Mouse (Mus musculus): Measurements from ENCODE around the gene Hoxa11. TPM values are rescaled to one million over a fixed set of nuclear protein-coding genes. Genes with fewer than 3 reads are reported as not detected.

Gene Hoxa11
- polyA plus RNA-seq (2015; fragmentation: Nextera tagmentation; extraction: Ambion mirVana) = 27.9 and 31.8 TPM in 2 replicates

DNA sequence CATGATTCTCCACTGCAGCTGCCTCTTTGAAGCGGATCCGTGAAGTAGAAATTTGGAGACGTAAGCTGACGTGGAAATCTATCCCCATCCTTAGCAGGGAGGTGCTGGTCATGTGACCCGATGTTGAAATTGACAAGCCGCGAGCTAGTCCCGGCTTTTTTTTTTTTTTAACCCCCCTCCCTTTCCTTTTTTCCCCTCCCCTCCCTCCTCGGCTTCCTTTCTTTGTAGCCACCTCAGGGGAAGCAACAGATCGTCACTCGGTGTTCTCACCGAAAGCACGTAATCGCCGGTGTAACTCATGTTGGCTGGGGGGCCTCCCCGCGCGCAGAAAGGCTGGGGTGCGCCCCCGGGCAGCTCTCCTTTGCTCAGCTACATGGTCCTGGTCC, at the start of gene Hoxa11:
Gene Hoxa11 (minus strand): TSS at position 54 of the 386 bp plus-strand sequence.
- no peaks in the 10 kb centered on the region for H3K9me3 ChIP-seq (ENCODE audit: low read length)
- peaks cover 42% of the 10 kb centered on the region for H3K4me1 ChIP-seq (ENCODE audit: insufficient read depth, low read length)
- peak within 1 kb of the TSS; percentile 96 for H3K27ac ChIP-seq (ENCODE audit: low read length)
- H3K27me3 ChIP-seq (ENCODE audit: insufficient read depth, low read length) = 0 out of 2 replicates have a peak, but pooled peaks cover 9% of the 10 kb centered on the region
- peak; percentile 44; the same call in 1 of the 2 replicates for ATAC-seq (ENCODE audit: low FRiP score, low TSS enrichment)
- peaks cover 3% of the 10 kb centered on the region; the same call in 1 of the 2 replicates for H3K36me3 ChIP-seq (ENCODE audit: insufficient read depth, low read length)
- H3K4me3 ChIP-seq (ENCODE audit: low read length) = peak within 1 kb of the TSS; percentile 80
- peak within 1 kb of the TSS; percentile 98 for H3K9ac ChIP-seq (replicated peaks; ENCODE audit: low read length)
- WGBS = 0% methylated on average over 20 of the region's 20 CpGs
- H3K4me2 ChIP-seq (replicated peaks; ENCODE audit: low read depth, low read length) = peak within 1 kb of the TSS; percentile 78

DNA sequence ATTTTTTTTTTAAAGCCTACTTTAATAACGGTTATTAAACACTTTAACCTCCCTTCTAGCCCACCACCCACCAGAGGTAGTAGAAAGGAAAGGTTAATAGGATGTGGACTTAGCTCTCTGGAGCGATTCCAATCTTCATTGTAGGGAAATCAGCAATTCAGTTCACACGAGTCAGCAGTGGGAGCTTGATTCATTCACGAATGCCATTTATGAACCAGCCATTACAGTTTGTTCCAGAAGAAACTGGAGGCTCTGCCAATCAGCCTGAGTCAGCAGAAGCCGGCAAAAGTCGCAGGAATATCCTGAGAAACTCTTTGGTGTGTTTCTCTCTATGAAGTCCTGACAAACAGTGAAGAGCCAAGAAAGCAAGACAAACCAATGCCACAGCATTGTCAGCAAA, 49.0 kb upstream of the Hoxa11 start:
- Histone ChIP-seq H3K4me2 (replicated peaks; ENCODE audit: low read depth, low read length) (no peak overlapping the region), H3K9me3 (ENCODE audit: low read length) (no peaks in the 10 kb centered on the region), H3K9ac (replicated peaks; ENCODE audit: low read length) (no peak overlapping the region), H3K36me3 (ENCODE audit: insufficient read depth, low read length) (no peaks in the 10 kb centered on the region), H3K27ac (ENCODE audit: low read length) (no peak overlapping the region), H3K4me1 (ENCODE audit: insufficient read depth, low read length) (peaks cover 9% of the 10 kb centered on the region), H3K27me3 (ENCODE audit: insufficient read depth, low read length) (peaks cover 44% of the 10 kb centered on the region), H3K4me3 (ENCODE audit: low read length) (no peak overlapping the region)
- no peak for ATAC-seq (ENCODE audit: low FRiP score, low TSS enrichment)
- 78% methylated on average over 6 of the region's 6 CpGs for WGBS

DNA sequence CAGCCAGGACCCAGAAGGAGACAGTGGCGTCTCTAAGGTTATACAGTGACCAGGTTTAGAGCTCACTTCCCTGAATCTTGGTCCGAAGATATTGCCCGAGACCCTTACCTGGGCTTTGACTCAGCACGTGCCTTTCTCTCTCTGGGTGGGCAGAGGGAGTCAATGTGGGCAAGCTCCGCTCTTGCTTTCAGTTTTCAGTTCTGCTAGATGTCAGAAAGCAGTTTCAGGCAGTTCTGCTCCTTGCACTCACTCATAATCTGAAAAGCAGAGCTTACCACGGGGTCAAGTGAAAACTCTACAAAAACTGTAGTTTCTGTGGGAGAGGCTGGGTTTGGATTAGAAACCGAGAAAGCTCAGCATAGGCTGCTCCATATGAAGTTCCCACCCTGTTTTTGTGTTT, 46.7 kb upstream of the Hoxa11 start:
- no peak for ATAC-seq (ENCODE audit: low FRiP score, low TSS enrichment)
- Histone ChIP-seq H3K9me3 (ENCODE audit: low read length) (no peaks in the 10 kb centered on the region), H3K4me1 (ENCODE audit: insufficient read depth, low read length) (peaks cover 9% of the 10 kb centered on the region), H3K9ac (replicated peaks; ENCODE audit: low read length) (no peak overlapping the region), H3K27me3 (ENCODE audit: insufficient read depth, low read length) (peaks cover 50% of the 10 kb centered on the region), H3K27ac (ENCODE audit: low read length) (no peak overlapping the region), H3K4me2 (replicated peaks; ENCODE audit: low read depth, low read length) (no peak overlapping the region), H3K4me3 (ENCODE audit: low read length) (no peak overlapping the region), H3K36me3 (ENCODE audit: insufficient read depth, low read length) (no peaks in the 10 kb centered on the region)
- WGBS = 73% methylated on average over 7 of the region's 7 CpGs

GRCm38 (mm10) chr6:52291021-52291860, 45.6 kb upstream of the Hoxa11 start:
- Histone ChIP-seq H3K4me3 (ENCODE audit: low read length) (peak overlapping the region; percentile 41), H3K4me2 (replicated peaks; ENCODE audit: low read depth, low read length) (peak overlapping the region; percentile 67), H3K4me1 (ENCODE audit: insufficient read depth, low read length) (peaks cover 9% of the 10 kb centered on the region), H3K9ac (replicated peaks; ENCODE audit: low read length) (peak overlapping the region; percentile 29; the same call in 1 of the 2 replicates), H3K36me3 (ENCODE audit: insufficient read depth, low read length) (no peaks in the 10 kb centered on the region), H3K9me3 (ENCODE audit: low read length) (no peaks in the 10 kb centered on the region), H3K27ac (ENCODE audit: low read length) (no peak overlapping the region), H3K27me3 (ENCODE audit: insufficient read depth, low read length) (peaks cover 54% of the 10 kb centered on the region)
- peak; percentile 61 for ATAC-seq (ENCODE audit: low FRiP score, low TSS enrichment)
- WGBS = 3% methylated on average over 45 of the region's 45 CpGs

DNA sequence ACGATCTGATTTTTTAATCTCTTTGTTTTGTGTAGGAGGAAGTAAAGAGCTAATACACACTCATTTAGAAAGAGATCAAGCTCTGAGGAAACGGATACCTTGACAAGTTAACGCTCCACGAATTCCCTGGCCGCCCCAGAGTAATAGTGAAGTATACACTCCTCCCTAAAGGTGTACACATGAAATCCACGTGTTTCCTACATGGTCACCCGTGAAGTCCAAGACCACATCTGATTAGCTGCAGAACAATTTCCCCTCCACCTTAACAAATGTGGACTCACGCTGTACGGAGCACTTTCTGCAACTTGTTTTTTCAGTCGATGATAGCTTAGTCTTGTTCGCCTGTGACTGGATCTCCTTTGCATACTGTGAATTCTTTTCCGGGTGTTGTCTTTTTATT, 44.6 kb upstream of the Hoxa11 start:
- Histone ChIP-seq H3K36me3 (ENCODE audit: insufficient read depth, low read length) (no peaks in the 10 kb centered on the region), H3K9ac (replicated peaks; ENCODE audit: low read length) (no peak overlapping the region), H3K4me1 (ENCODE audit: insufficient read depth, low read length) (peaks cover 9% of the 10 kb centered on the region), H3K9me3 (ENCODE audit: low read length) (no peaks in the 10 kb centered on the region), H3K27me3 (ENCODE audit: insufficient read depth, low read length) (peaks cover 54% of the 10 kb centered on the region), H3K4me2 (replicated peaks; ENCODE audit: low read depth, low read length) (no peak overlapping the region; the same call in 1 of the 2 replicates), H3K4me3 (ENCODE audit: low read length) (no peak overlapping the region), H3K27ac (ENCODE audit: low read length) (no peak overlapping the region)
- WGBS = 4% methylated on average over 12 of the region's 12 CpGs
- ATAC-seq (ENCODE audit: low FRiP score, low TSS enrichment) = no peak

DNA sequence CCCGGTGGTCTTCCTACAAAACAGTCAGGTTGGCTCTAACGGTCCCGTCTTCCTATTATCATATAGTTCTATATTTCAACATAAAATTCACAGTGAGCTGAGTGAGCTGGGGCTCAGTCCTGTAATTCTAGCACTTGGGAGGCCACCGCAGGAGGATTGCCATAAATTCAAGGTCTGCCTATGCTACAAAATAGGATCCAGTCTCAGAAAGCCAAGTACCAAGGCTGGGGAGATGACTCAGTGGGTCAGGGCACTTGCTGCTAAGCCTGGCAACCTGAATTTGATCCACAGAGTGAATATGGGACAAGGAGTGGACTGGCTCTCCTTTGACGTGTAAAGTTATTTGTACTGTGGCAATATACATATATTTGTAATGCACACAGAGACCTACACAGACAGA, 38.3 kb upstream of the Hoxa11 start:
- no peak overlapping the region for H3K4me3 ChIP-seq (ENCODE audit: low read length)
- WGBS = 65% methylated on average over 5 of the region's 5 CpGs
- no peaks in the 10 kb centered on the region for H3K9me3 ChIP-seq (ENCODE audit: low read length)
- H3K9ac ChIP-seq (replicated peaks; ENCODE audit: low read length) = no peak overlapping the region
- H3K4me1 ChIP-seq (ENCODE audit: insufficient read depth, low read length) = no peaks in the 10 kb centered on the region
- no peak overlapping the region for H3K4me2 ChIP-seq (replicated peaks; ENCODE audit: low read depth, low read length)
- H3K36me3 ChIP-seq (ENCODE audit: insufficient read depth, low read length) = no peaks in the 10 kb centered on the region
- ATAC-seq (ENCODE audit: low FRiP score, low TSS enrichment) = no peak
- H3K27ac ChIP-seq (ENCODE audit: low read length) = no peak overlapping the region
- H3K27me3 ChIP-seq (ENCODE audit: insufficient read depth, low read length) = peaks cover 14% of the 10 kb centered on the region

- H3K4me2 ChIP-seq (replicated peaks; ENCODE audit: low read depth, low read length) = no peak overlapping the region
- H3K4me1 ChIP-seq (ENCODE audit: insufficient read depth, low read length) = no peaks in the 10 kb centered on the region
- H3K9ac ChIP-seq (replicated peaks; ENCODE audit: low read length) = no peak overlapping the region
- no peaks in the 10 kb centered on the region for H3K9me3 ChIP-seq (ENCODE audit: low read length)
- H3K36me3 ChIP-seq (ENCODE audit: insufficient read depth, low read length) = no peaks in the 10 kb centered on the region
- ATAC-seq (ENCODE audit: low FRiP score, low TSS enrichment) = no peak
- no peak overlapping the region for H3K4me3 ChIP-seq (ENCODE audit: low read length)
- 23% methylated on average over 12 of the region's 12 CpGs for whole genome bisulfite sequencing
- peaks cover 26% of the 10 kb centered on the region for H3K27me3 ChIP-seq (ENCODE audit: insufficient read depth, low read length)
- no peak overlapping the region for H3K27ac ChIP-seq (ENCODE audit: low read length)
These were observed 35.5 kb upstream of the Hoxa11 start for GRCm38 (mm10) chr6:52281084-52281483.

DNA sequence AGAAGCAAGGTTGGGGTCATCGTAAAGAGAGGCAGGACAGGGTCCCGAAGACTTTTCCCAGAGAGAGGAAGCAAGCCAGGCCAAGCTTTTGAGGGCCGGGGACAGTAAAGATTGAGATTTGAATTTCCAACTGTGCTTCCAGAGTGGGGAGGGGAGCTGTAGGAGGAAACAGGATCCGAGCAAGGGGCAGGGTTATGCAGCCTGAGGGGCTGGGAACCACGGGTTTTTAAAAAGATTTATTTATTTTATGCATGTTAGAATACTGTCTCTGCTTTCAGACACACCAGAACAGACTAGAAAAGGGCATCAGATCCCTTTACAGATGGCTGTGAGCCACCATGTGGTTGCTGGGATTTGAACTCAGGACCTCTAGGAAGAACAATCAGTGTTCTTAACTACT, 31.3 kb upstream of the Hoxa11 start:
- Histone ChIP-seq H3K9ac (replicated peaks; ENCODE audit: low read length) (no peak overlapping the region), H3K27ac (ENCODE audit: low read length) (no peak overlapping the region), H3K4me1 (ENCODE audit: insufficient read depth, low read length) (no peaks in the 10 kb centered on the region), H3K36me3 (ENCODE audit: insufficient read depth, low read length) (no peaks in the 10 kb centered on the region), H3K4me2 (replicated peaks; ENCODE audit: low read depth, low read length) (no peak overlapping the region), H3K27me3 (ENCODE audit: insufficient read depth, low read length) (peaks cover 66% of the 10 kb centered on the region), H3K4me3 (ENCODE audit: low read length) (no peak overlapping the region), H3K9me3 (ENCODE audit: low read length) (no peaks in the 10 kb centered on the region)
- 4% methylated on average over 5 of the region's 5 CpGs for WGBS
- no peak for ATAC-seq (ENCODE audit: low FRiP score, low TSS enrichment)

DNA sequence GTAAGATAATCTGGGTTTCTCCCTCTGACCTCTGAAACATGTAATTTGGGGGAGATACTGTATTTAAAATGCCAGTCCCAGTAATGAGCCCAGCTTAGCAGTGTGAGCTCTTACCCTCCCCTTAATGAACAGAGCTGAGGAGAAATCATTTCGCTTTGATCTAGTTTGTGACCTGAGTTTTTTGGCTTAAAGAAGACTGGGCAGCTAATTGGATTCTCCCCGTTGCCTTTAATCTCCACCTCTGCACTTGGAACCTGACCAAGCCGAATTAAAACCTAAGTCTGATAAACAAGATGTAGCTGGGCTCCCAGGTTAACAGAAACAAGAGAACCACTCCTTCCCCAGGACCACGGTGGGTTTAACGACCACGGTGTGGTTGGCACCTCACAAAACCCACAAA, 30.8 kb upstream of the Hoxa11 start:
- ATAC-seq (ENCODE audit: low FRiP score, low TSS enrichment) = no peak
- Histone ChIP-seq H3K36me3 (ENCODE audit: insufficient read depth, low read length) (no peaks in the 10 kb centered on the region), H3K9me3 (ENCODE audit: low read length) (no peaks in the 10 kb centered on the region), H3K4me3 (ENCODE audit: low read length) (no peak overlapping the region), H3K27ac (ENCODE audit: low read length) (no peak overlapping the region), H3K4me1 (ENCODE audit: insufficient read depth, low read length) (no peaks in the 10 kb centered on the region), H3K9ac (replicated peaks; ENCODE audit: low read length) (no peak overlapping the region), H3K4me2 (replicated peaks; ENCODE audit: low read depth, low read length) (no peak overlapping the region), H3K27me3 (ENCODE audit: insufficient read depth, low read length) (peaks cover 71% of the 10 kb centered on the region)
- 5% methylated on average over 6 of the region's 6 CpGs for WGBS

DNA sequence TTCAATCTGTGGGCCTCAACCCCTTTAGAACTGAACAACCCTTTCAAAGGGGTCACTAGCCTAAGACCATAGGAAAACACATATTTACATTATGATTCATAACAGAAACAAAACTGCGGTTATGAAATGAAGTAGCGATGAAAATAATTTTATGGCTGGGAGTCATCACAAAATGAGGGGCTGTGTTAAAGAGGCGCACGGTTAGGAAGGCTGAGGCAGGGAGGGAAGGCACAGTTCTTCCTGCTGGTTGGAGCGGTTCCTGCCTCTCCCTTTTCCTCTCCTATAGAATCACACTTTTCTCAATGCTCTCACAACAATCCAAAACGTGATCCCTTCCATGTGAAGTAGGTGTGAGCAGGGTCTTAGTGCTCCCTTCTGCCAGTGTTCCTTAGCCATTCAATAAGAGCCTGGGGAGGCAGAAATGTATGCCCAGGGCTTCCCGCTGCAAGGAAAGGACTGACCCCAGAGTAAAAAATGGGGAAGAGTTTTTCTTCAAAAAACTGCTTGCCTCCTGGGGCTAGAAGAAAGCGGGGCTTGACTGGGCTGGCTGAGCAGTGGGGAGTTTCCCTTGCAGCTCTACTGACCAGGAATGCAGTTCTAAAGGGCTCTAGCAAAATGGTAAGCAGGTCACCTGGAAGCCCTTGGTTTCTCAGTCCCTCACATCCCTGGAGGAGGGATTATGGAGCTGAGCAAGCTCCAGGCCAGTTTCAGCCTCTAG, 30.1 kb upstream of the Hoxa11 start:
- Histone ChIP-seq H3K4me3 (ENCODE audit: low read length) (no peak overlapping the region), H3K36me3 (ENCODE audit: insufficient read depth, low read length) (no peaks in the 10 kb centered on the region), H3K4me1 (ENCODE audit: insufficient read depth, low read length) (0 out of 2 replicates have a peak, but pooled peaks cover 2% of the 10 kb centered on the region), H3K27me3 (ENCODE audit: insufficient read depth, low read length) (peaks cover 73% of the 10 kb centered on the region), H3K9ac (replicated peaks; ENCODE audit: low read length) (no peak overlapping the region), H3K4me2 (replicated peaks; ENCODE audit: low read depth, low read length) (no peak overlapping the region), H3K9me3 (ENCODE audit: low read length) (no peaks in the 10 kb centered on the region), H3K27ac (ENCODE audit: low read length) (no peak overlapping the region)
- ATAC-seq (ENCODE audit: low FRiP score, low TSS enrichment) = no peak
- WGBS = 14% methylated on average over 8 of the region's 8 CpGs

Measured in kidney, embryonic 16.5 days (tissue).